Mouse (Mus musculus): ENCODE data around the gene Ccdc92. TPM values are rescaled to one million over a fixed set of nuclear protein-coding genes. Genes with fewer than 3 reads are reported as not detected.

Gene Ccdc92
- polyA plus RNA-seq, 1 experiment from 2014 or later: 26.1 TPM

GRCm38 (mm10) chr5:124814797-124815196 lies 47.4 kb downstream of the Ccdc92 start:
- peaks cover 3% of the 10 kb centered on the region; the same call in 1 of the 2 replicates for H3K9me3 ChIP-seq (replicated peaks)
- 67% methylated on average over 5 of the region's 5 CpGs for WGBS
- no peak overlapping the region for H3K27ac ChIP-seq
- no peak overlapping the region for H3K4me2 ChIP-seq (replicated peaks)
- H3K27me3 ChIP-seq: no peaks in the 10 kb centered on the region
- no peaks in the 10 kb centered on the region for H3K4me1 ChIP-seq
- no peak overlapping the region for H3K9ac ChIP-seq
- no peaks in the 10 kb centered on the region for H3K36me3 ChIP-seq
- no peak for ATAC-seq (ENCODE audit: low FRiP score)
- no peak overlapping the region for H3K4me3 ChIP-seq

GRCm38 (mm10) chr5:124812466-124812865 lies 49.8 kb downstream of the Ccdc92 start:
- Histone ChIP-seq H3K27ac (no peak overlapping the region), H3K9ac (no peak overlapping the region), H3K9me3 (replicated peaks) (no peaks in the 10 kb centered on the region), H3K4me3 (no peak overlapping the region), H3K4me2 (replicated peaks) (no peak overlapping the region), H3K36me3 (no peaks in the 10 kb centered on the region), H3K27me3 (no peaks in the 10 kb centered on the region), H3K4me1 (no peaks in the 10 kb centered on the region)
- 86% methylated on average over 12 of the region's 12 CpGs for WGBS
- ATAC-seq (ENCODE audit: low FRiP score): no peak

- Histone ChIP-seq H3K9ac (no peak overlapping the region), H3K36me3 (no peaks in the 10 kb centered on the region), H3K27me3 (no peaks in the 10 kb centered on the region), H3K4me2 (replicated peaks) (no peak overlapping the region), H3K4me1 (no peaks in the 10 kb centered on the region), H3K9me3 (replicated peaks) (no peaks in the 10 kb centered on the region), H3K4me3 (no peak overlapping the region), H3K27ac (no peak overlapping the region)
- WGBS: 80% methylated on average over 4 of the region's 4 CpGs
- ATAC-seq (ENCODE audit: low FRiP score): no peak
These were observed 52.4 kb downstream of the Ccdc92 start for GRCm38 (mm10) chr5:124809708-124810366.

GRCm38 (mm10) chr5:124792112-124792511 lies 70.1 kb downstream of the Ccdc92 start:
- Histone ChIP-seq H3K36me3 (no peaks in the 10 kb centered on the region), H3K9ac (no peak overlapping the region), H3K9me3 (replicated peaks) (0 out of 2 replicates have a peak, but pooled peaks cover 2% of the 10 kb centered on the region), H3K27ac (no peak overlapping the region), H3K4me3 (no peak overlapping the region), H3K4me2 (replicated peaks) (no peak overlapping the region), H3K27me3 (no peaks in the 10 kb centered on the region), H3K4me1 (no peaks in the 10 kb centered on the region)
- WGBS: 89% methylated on average over 7 of the region's 7 CpGs
- ATAC-seq (ENCODE audit: low FRiP score): no peak

GRCm38 (mm10) chr5:124785650-124786049 lies 76.6 kb downstream of the Ccdc92 start:
- no peak for ATAC-seq (ENCODE audit: low FRiP score)
- Histone ChIP-seq H3K9me3 (replicated peaks) (0 out of 2 replicates have a peak, but pooled peaks cover 10% of the 10 kb centered on the region), H3K27me3 (no peaks in the 10 kb centered on the region), H3K27ac (no peak overlapping the region), H3K9ac (no peak overlapping the region), H3K36me3 (no peaks in the 10 kb centered on the region), H3K4me1 (no peaks in the 10 kb centered on the region), H3K4me3 (no peak overlapping the region), H3K4me2 (replicated peaks) (no peak overlapping the region)
- WGBS: 80% methylated on average over 7 of the region's 7 CpGs

Other genes starting within 250 kb of the Ccdc92 start
- 54.5 and 61.2 TPM in 2 replicates for gene Atp6v0a2, start 233.8 kb downstream of the Ccdc92 start, polyA plus RNA-seq (2016; fragmentation: Nextera tagmentation; extraction: Ambion mirVana)
- 0.26 and 0.40 TPM in 2 replicates for gene Dnah10, start 137.3 kb downstream of the Ccdc92 start, polyA plus RNA-seq (2016; fragmentation: Nextera tagmentation; extraction: Ambion mirVana)
- gene Zfp664, start 267 bp upstream of the Ccdc92 start, polyA plus RNA-seq (2016; fragmentation: Nextera tagmentation; extraction: Ambion mirVana): 145 and 152 TPM in 2 replicates
- gene Rflna, start 140.8 kb upstream of the Ccdc92 start, polyA plus RNA-seq (2016; fragmentation: Nextera tagmentation; extraction: Ambion mirVana): 25.0 and 34.1 TPM in 2 replicates

All from hindbrain, embryonic 12.5 days (tissue).